Mouse (Mus musculus): ENCODE data around the gene Tacc2.

Gene Tacc2

GRCm38 (mm10) chr7:130807749-130808148 lies 230.5 kb downstream of the Tacc2 start:
- no peak for DNase-seq (ENCODE audit: low read depth in 1 of 2, low spot score in 2 of 2)

GRCm38 (mm10) chr7:130808694-130809093 lies 231.5 kb downstream of the Tacc2 start:
- no peak for DNase-seq (ENCODE audit: low read depth in 1 of 2, low spot score in 2 of 2)

GRCm38 (mm10) chr7:130810238-130810637 lies 233.0 kb downstream of the Tacc2 start:
- DNase-seq (ENCODE audit: low read depth in 1 of 2, low spot score in 2 of 2), result no peak

- DNase-seq (ENCODE audit: low read depth in 1 of 2, low spot score in 2 of 2), result peak in 1 of 2 experiments; percentile 18
These were observed 235.2 kb downstream of the Tacc2 start for GRCm38 (mm10) chr7:130812407-130812806.

Measured in monocyte, adult 2 months (primary cell).